Mouse (Mus musculus) heart, embryonic 13.5 days (tissue): ENCODE measurements around the gene Ctnnbip1. TPM values are rescaled to one million over a fixed set of nuclear protein-coding genes. Genes with fewer than 3 reads are reported as not detected.

ENCODE experiments used
- ATAC-seq: fragments of 200-750 bp; cut with Nextera tagmentation; 2 replicates; pipeline ENCODE4 v1.8.0; 2017; ENCODE audit warnings: moderate TSS enrichment; ENCODE audit not compliant: insufficient number of reproducible peaks, low FRiP score, low TSS enrichment; ENCODE audit errors: extremely low read depth
- H3K27ac ChIP-seq: fragments of 300-500 bp; sonication (generic); replicated peaks from 2 replicates; pipeline ENCODE4 v1.5.1; 2015; ENCODE audit warnings: moderate library complexity, mild to moderate bottlenecking, inconsistent platforms
- H3K27me3 ChIP-seq: fragments of 300-500 bp; sonication (generic); replicated peaks from 2 replicates; pipeline ENCODE4 v1.6.1; 2015; ENCODE audit warnings: mild to moderate bottlenecking, inconsistent platforms
- H3K36me3 ChIP-seq: fragments of 300-500 bp; sonication (generic); 2 replicates; pipeline ENCODE4 v1.6.1; 2015; ENCODE audit warnings: mild to moderate bottlenecking, inconsistent platforms
- H3K4me1 ChIP-seq: fragments of 300-500 bp; sonication (generic); 2 replicates; pipeline ENCODE4 v1.6.1; 2015; ENCODE audit warnings: inconsistent platforms
- H3K4me2 ChIP-seq: fragments of 300-500 bp; sonication (generic); 2 replicates; pipeline ENCODE4 v1.6.1; 2015; ENCODE audit warnings: inconsistent platforms, mild to moderate bottlenecking, moderate library complexity
- H3K4me3 ChIP-seq: fragments of 300-500 bp; sonication (generic); 2 replicates; pipeline ENCODE4 v1.5.1; 2015; ENCODE audit warnings: moderate library complexity, mild to moderate bottlenecking, inconsistent platforms
- H3K9ac ChIP-seq: fragments of 300-500 bp; sonication (generic); 2 replicates; pipeline ENCODE4 v1.6.1; 2015; ENCODE audit warnings: inconsistent platforms, mild to moderate bottlenecking, moderate library complexity
- H3K9me3 ChIP-seq: fragments of 300-500 bp; sonication (generic); 2 replicates; pipeline ENCODE4 v1.6.1; 2016; ENCODE audit warnings: inconsistent platforms
- WGBS: fragments of 180-500 bp; shearing (Covaris S2); methylation state at CpG from one replicate; pipeline ENCODE4 v1.1.7; 2015; ENCODE audit warnings: mixed read lengths; 5-methylcytosine and 5-hydroxymethylcytosine counted together
- polyA plus RNA-seq: library from polyadenylated mRNA; unstranded; fragments of >200 nt; fragmentation: Nextera tagmentation; extraction: Ambion mirVana; gene quantifications from 2 replicates; pipeline ENCODE4 v1.2.1, GENCODE M21; 2015

Ctnnbip1 gene
- polyA plus RNA-seq, 1 experiment from 2014 or later: 33.4 TPM

- Histone ChIP-seq H3K4me3 (no peak overlapping the region), H3K4me1 (peaks cover 84% of the 10 kb centered on the region), H3K9ac (peak overlapping the region; percentile 41; the same call in 1 of the 2 replicates), H3K4me2 (no peak overlapping the region), H3K27ac (no peak overlapping the region), H3K27me3 (no peaks in the 10 kb centered on the region), H3K9me3 (no peaks in the 10 kb centered on the region), H3K36me3 (no peaks in the 10 kb centered on the region)
- 83% methylated on average over 6 of the region's 6 CpGs for WGBS
- ATAC-seq: no peak
These were observed 5.9 kb downstream of the Ctnnbip1 start for GRCm38 (mm10) chr4:149523961-149524360.

GRCm38 (mm10) chr4:149525170-149525569 is 7.1 kb downstream of the Ctnnbip1 start:
- Histone ChIP-seq H3K27ac (peak overlapping the region; percentile 20; the same call in 1 of the 2 replicates), H3K27me3 (no peaks in the 10 kb centered on the region), H3K9ac (peak overlapping the region; percentile 66; the same call in 1 of the 2 replicates), H3K4me2 (no peak overlapping the region), H3K4me1 (peaks cover 89% of the 10 kb centered on the region), H3K36me3 (no peaks in the 10 kb centered on the region), H3K4me3 (no peak overlapping the region), H3K9me3 (no peaks in the 10 kb centered on the region)
- WGBS: 81% methylated on average over 4 of the region's 4 CpGs
- no peak for ATAC-seq

- Histone ChIP-seq H3K4me2 (no peak overlapping the region), H3K27ac (peak overlapping the region; percentile 48)
These were observed 7.8 kb downstream of the Ctnnbip1 start for GRCm38 (mm10) chr4:149525811-149526210.

DNA sequence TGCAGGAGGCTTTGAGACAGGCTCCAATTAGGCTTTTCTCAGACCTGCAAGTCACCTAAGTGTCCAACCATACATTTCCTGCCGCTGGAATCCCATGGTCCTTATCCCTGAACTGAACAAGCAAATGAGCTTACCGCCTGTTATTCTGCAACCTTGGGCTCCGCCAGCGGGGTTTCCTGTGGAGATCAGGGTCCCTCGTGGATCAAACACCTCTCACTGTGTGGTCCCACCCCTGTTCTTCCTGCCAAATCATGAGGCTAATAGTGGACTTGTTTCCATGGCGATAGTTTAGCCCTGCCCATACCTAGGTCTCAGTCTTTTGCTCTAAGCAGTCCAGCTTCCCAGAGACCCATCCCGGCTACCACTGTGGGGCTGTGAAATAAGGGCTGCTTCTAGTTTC is 8.3 kb downstream of the Ctnnbip1 start:
- 44% methylated on average over 7 of the region's 7 CpGs for WGBS
- H3K27me3 ChIP-seq: no peaks in the 10 kb centered on the region
- H3K4me2 ChIP-seq: no peak overlapping the region
- peak overlapping the region; percentile 48; the same call in 1 of the 2 replicates for H3K27ac ChIP-seq
- no peak overlapping the region for H3K4me3 ChIP-seq
- no peak for ATAC-seq
- H3K9me3 ChIP-seq: no peaks in the 10 kb centered on the region
- no peaks in the 10 kb centered on the region for H3K36me3 ChIP-seq
- H3K4me1 ChIP-seq: peaks cover 86% of the 10 kb centered on the region
- H3K9ac ChIP-seq: peak overlapping the region; percentile 66

More at GRCm38 (mm10) chr4:149525811-149526210, 7.8 kb downstream of the Ctnnbip1 start:
- WGBS: 76% methylated on average over 6 of the region's 6 CpGs
- Histone ChIP-seq H3K9me3 (no peaks in the 10 kb centered on the region), H3K36me3 (no peaks in the 10 kb centered on the region), H3K27me3 (no peaks in the 10 kb centered on the region), H3K9ac (peak overlapping the region; percentile 66), H3K4me1 (peaks cover 91% of the 10 kb centered on the region), H3K4me3 (no peak overlapping the region)
- no peak for ATAC-seq

DNA sequence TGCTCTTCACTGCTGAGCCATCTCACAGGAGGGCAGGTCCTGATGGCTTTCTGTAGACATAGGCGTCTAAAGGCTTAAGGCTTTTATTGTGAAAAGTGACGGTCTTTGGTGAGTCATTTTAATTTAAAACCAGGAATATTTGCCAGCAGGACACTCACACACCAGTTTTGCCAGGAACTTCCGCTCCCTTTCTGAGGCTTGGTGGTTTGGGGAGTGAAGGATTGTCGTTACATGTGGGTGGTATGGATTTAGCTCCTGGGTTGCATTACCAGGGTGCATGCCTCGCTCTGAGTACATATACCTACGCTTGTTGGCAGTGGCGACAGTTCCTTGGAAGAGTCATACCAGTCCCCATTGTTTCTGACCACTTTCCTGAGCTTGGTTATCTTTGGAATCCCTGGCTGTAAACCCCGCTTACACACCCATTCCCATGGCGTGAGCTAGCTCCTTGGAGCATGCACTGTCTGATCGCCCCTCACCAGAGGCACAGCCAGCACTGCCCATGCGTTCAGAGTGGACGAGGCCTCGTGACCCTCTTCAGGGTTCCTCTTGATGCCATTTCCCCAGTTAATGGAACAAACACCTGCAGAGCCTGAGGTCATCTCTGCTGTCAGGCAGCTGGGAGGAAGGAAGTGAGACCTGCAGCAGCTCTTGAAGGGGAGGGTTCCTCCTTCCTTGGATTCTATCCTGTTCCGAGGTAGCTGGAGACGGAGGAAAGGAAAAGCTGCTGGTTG is 9.8 kb downstream of the Ctnnbip1 start:
- Histone ChIP-seq H3K4me2 (no peak overlapping the region), H3K4me1 (peaks cover 72% of the 10 kb centered on the region), H3K4me3 (no peak overlapping the region), H3K9me3 (no peaks in the 10 kb centered on the region), H3K27me3 (no peaks in the 10 kb centered on the region), H3K27ac (peak overlapping the region; percentile 6; the same call in 1 of the 2 replicates), H3K9ac (no peak overlapping the region), H3K36me3 (no peaks in the 10 kb centered on the region)
- no peak for ATAC-seq
- WGBS: 65% methylated on average over 15 of the region's 15 CpGs

DNA sequence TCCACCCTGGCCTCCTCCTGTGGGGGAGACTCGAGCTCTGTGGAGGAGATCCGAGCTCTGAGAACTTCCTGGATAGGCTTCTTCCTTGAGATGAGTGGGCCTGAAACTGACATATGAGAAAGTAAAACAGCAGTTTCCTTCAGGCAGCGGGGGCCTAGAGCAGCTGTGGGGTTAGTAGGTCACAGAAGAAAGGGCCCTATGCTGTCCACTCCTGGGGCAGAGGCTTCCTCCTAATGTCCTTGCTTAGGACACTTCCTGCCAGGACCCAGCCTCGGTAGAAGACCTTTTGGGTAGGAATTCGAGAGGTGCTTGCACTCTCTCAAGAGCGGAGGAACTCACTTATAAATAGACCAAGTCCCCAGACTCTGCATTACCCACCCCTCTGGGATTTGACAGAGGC is 11.7 kb downstream of the Ctnnbip1 start:
- Histone ChIP-seq H3K9ac (no peak overlapping the region), H3K9me3 (no peaks in the 10 kb centered on the region), H3K4me3 (no peak overlapping the region), H3K27ac (peak overlapping the region; percentile 48), H3K4me2 (no peak overlapping the region), H3K27me3 (no peaks in the 10 kb centered on the region), H3K36me3 (no peaks in the 10 kb centered on the region), H3K4me1 (peaks cover 54% of the 10 kb centered on the region)
- no peak for ATAC-seq
- 42% methylated on average over 6 of the region's 6 CpGs for WGBS

DNA sequence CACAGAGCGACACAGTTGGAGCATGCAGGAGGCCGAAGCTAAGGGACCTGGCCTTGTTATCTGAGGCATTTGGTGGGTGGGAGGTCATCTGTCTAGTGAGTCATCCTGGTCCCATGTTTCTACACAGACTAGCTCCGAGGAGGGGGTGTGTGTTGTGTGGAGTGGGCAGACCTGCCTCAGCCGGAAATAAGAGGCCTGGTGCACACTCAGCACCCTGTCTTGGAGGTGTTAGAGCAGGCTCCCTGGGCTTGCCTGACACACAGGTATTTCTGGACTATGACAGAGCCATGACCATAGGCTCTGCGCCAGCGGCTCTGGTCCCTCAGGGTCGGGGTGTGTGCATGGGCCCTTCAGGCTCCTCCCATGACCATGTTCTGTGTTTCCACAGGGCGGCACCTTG is 21.4 kb downstream of the Ctnnbip1 start:
- Histone ChIP-seq H3K9me3 (no peaks in the 10 kb centered on the region), H3K27ac (peak overlapping the region; percentile 80), H3K27me3 (no peaks in the 10 kb centered on the region), H3K9ac (0 out of 2 replicates have a peak overlapping the region, but pooled peaks have one; percentile 17), H3K4me2 (peak overlapping the region; percentile 2), H3K4me3 (no peak overlapping the region), H3K4me1 (peaks cover 47% of the 10 kb centered on the region), H3K36me3 (no peaks in the 10 kb centered on the region)
- 26% methylated on average over 8 of the region's 8 CpGs for WGBS
- peak; percentile 69; the same call in 1 of the 2 replicates for ATAC-seq

GRCm38 (mm10) chr4:149541935-149542334 is 23.9 kb downstream of the Ctnnbip1 start:
- Histone ChIP-seq H3K4me3 (no peak overlapping the region), H3K27me3 (no peaks in the 10 kb centered on the region), H3K27ac (no peak overlapping the region), H3K9ac (0 out of 2 replicates have a peak overlapping the region, but pooled peaks have one; percentile 12), H3K4me1 (peaks cover 47% of the 10 kb centered on the region), H3K36me3 (peaks cover 16% of the 10 kb centered on the region), H3K4me2 (no peak overlapping the region), H3K9me3 (no peaks in the 10 kb centered on the region)
- 53% methylated on average over 5 of the region's 5 CpGs for WGBS
- ATAC-seq: no peak

- Histone ChIP-seq H3K4me2 (no peak overlapping the region), H3K4me1 (peaks cover 45% of the 10 kb centered on the region), H3K9ac (no peak overlapping the region), H3K36me3 (peaks cover 21% of the 10 kb centered on the region), H3K9me3 (no peaks in the 10 kb centered on the region), H3K4me3 (no peak overlapping the region), H3K27me3 (no peaks in the 10 kb centered on the region), H3K27ac (no peak overlapping the region)
- WGBS: 78% methylated on average over 12 of the region's 12 CpGs
- no peak for ATAC-seq
These were observed 24.4 kb downstream of the Ctnnbip1 start for GRCm38 (mm10) chr4:149542431-149542830.

GRCm38 (mm10) chr4:149542927-149543553 is 25.0 kb downstream of the Ctnnbip1 start:
- no peak for ATAC-seq
- 45% methylated on average over 10 of the region's 10 CpGs for WGBS

GRCm38 (mm10) chr4:149544892-149545291 is 26.9 kb downstream of the Ctnnbip1 start:
- Histone ChIP-seq H3K9me3 (no peaks in the 10 kb centered on the region), H3K36me3 (peaks cover 30% of the 10 kb centered on the region), H3K4me2 (no peak overlapping the region), H3K4me3 (no peak overlapping the region), H3K27me3 (no peaks in the 10 kb centered on the region), H3K9ac (no peak overlapping the region), H3K4me1 (peaks cover 20% of the 10 kb centered on the region), H3K27ac (no peak overlapping the region)
- ATAC-seq: no peak
- 73% methylated on average over 8 of the region's 8 CpGs for WGBS

More at GRCm38 (mm10) chr4:149542927-149543553, 25.0 kb downstream of the Ctnnbip1 start:
- H3K9ac ChIP-seq: no peak overlapping the region
- no peak overlapping the region for H3K4me2 ChIP-seq
- H3K4me1 ChIP-seq: peaks cover 39% of the 10 kb centered on the region
- H3K27me3 ChIP-seq: no peaks in the 10 kb centered on the region
- H3K9me3 ChIP-seq: no peaks in the 10 kb centered on the region
- H3K27ac ChIP-seq: no peak overlapping the region
- peaks cover 26% of the 10 kb centered on the region for H3K36me3 ChIP-seq
- H3K4me3 ChIP-seq: no peak overlapping the region
